Comparison of ENCODE assay signal across 8 mouse cellular contexts in genomic region chr6:31562371-31563080, GRCm38 (mm10). TPM values are rescaled to one million over a fixed set of nuclear protein-coding genes. Genes with fewer than 3 reads are reported as not detected.
DNase-seq lines count a peak whose midpoint lies in the region; ATAC-seq and TF ChIP-seq lines count a peak whose summit lies in the region.

No protein-coding gene starts in this region.

- ATAC-seq in liver, embryonic 15.5 days (ENCODE audit: insufficient read depth): no peak
- ATAC-seq in stomach, embryonic 16.5 days (ENCODE audit: insufficient read depth, low FRiP score): no peak

- no peak overlapping the region for H3K27ac ChIP-seq in ES-Bruce4 (ENCODE audit: insufficient read depth, low read length)
- H3K27ac ChIP-seq in liver, embryonic 15.5 days (replicated peaks): no peak overlapping the region
- H3K27ac ChIP-seq in stomach, embryonic 16.5 days (ENCODE audit: low read length): no peak overlapping the region

- H3K4me1 ChIP-seq in ES-Bruce4 (ENCODE audit: control insufficient read depth, insufficient read depth, low read length): peaks cover 8% of the 10 kb centered on the region
- H3K4me1 ChIP-seq in liver, embryonic 15.5 days (replicated peaks): peaks cover 55% of the 10 kb centered on the region
- peaks cover 11% of the 10 kb centered on the region; the same call in 1 of the 2 replicates for H3K4me1 ChIP-seq in stomach, embryonic 16.5 days (ENCODE audit: control insufficient read depth, insufficient read depth, low read length)

- no peaks in the 10 kb centered on the region for H3K9me3 ChIP-seq in ES-Bruce4 (replicated peaks; ENCODE audit: control insufficient read depth, insufficient read depth, low read length, poor library complexity, severe bottlenecking)
- H3K9me3 ChIP-seq in liver, embryonic 15.5 days (replicated peaks): no peaks in the 10 kb centered on the region
- no peaks in the 10 kb centered on the region for H3K9me3 ChIP-seq in stomach, embryonic 16.5 days (replicated peaks; ENCODE audit: control insufficient read depth, low read length)

- intact Hi-C loops in left cerebral cortex, postnatal 36 days (cut with DNase I): no loop called here

- no peak for TF ChIP-seq EP300 in ES-Bruce4 (IDR thresholded peaks at IDR 0.05; ENCODE audit: insufficient read depth, low read depth, low read length)

- H3K4me3 ChIP-seq in ES-Bruce4 (ENCODE audit: low read depth, low read length): peak overlapping the region; percentile 89
- H3K4me3 ChIP-seq in liver, embryonic 15.5 days (replicated peaks): peak overlapping the region; percentile 70
- peak overlapping the region; percentile 62 for H3K4me3 ChIP-seq in stomach, embryonic 16.5 days (replicated peaks; ENCODE audit: low read length)

- peak overlapping the region; percentile 71 for H3K9ac ChIP-seq in ES-Bruce4 (ENCODE audit: low read depth, poor library complexity, severe bottlenecking)
- H3K9ac ChIP-seq in liver, embryonic 15.5 days: peak overlapping the region; percentile 59
- peak overlapping the region; percentile 73 for H3K9ac ChIP-seq in stomach, embryonic 16.5 days (ENCODE audit: low read length)

- WGBS in liver, embryonic 15.5 days (ENCODE audit: insufficient replicate concordance): 8% methylated on average over 16 of the region's 16 CpGs
- 12% methylated on average over 16 of the region's 16 CpGs for WGBS in stomach, embryonic 16.5 days

- no peak for TF ChIP-seq POLR2A in ES-Bruce4 (IDR thresholded peaks at IDR 0.05; ENCODE audit: insufficient read depth, low read length)

- no peaks in the 10 kb centered on the region for H3K36me3 ChIP-seq in ES-Bruce4 (ENCODE audit: control insufficient read depth, insufficient read depth, low read length, poor library complexity, severe bottlenecking)
- no peaks in the 10 kb centered on the region for H3K36me3 ChIP-seq in liver, embryonic 15.5 days (replicated peaks)
- H3K36me3 ChIP-seq in stomach, embryonic 16.5 days (ENCODE audit: control insufficient read depth, insufficient read depth, low read length): no peaks in the 10 kb centered on the region

- peak overlapping the region; percentile 99 for H3K4me2 ChIP-seq in liver, embryonic 15.5 days
- H3K4me2 ChIP-seq in stomach, embryonic 16.5 days (ENCODE audit: low read depth, low read length): peak overlapping the region; percentile 91

- no peak for TF ChIP-seq CTCF in ES-Bruce4 (IDR thresholded peaks at IDR 0.05; ENCODE audit: low read depth, low read length)

- H3K27me3 ChIP-seq in ES-Bruce4 (ENCODE audit: control insufficient read depth, insufficient read depth, low read length, poor library complexity, severe bottlenecking): peaks cover 12% of the 10 kb centered on the region
- peaks cover 48% of the 10 kb centered on the region for H3K27me3 ChIP-seq in liver, embryonic 15.5 days
- H3K27me3 ChIP-seq in stomach, embryonic 16.5 days (ENCODE audit: control insufficient read depth, insufficient read depth, low read length): peaks cover 35% of the 10 kb centered on the region

- peak; percentile 21 for DNase-seq in embryo, embryonic 10 days (ENCODE audit: low spot score)
- DNase-seq in heart, postnatal 4 days: peak; percentile 27
- no peak for DNase-seq in right cerebral cortex, postnatal 14 days
- DNase-seq in adipocyte (ENCODE audit: low spot score): no peak
- DNase-seq in left cerebral cortex, postnatal 36 days (ENCODE audit: low spot score in 2 of 2): no peak

RNA-seq across cellular contexts. Expression of gene Podxl, which starts 1.3 kb away (rescaled TPM):
- polyA plus RNA-seq in ES-Bruce4 (2011; ENCODE audit: insufficient read depth, insufficient read length, low read depth, missing spikeins): 141 and 145 TPM in 2 replicates
- 10 to 100 TPM; 68.6 to 78.1 TPM for total RNA-seq in heart, postnatal 4 days (2021)
- 5.1 and 5.8 TPM in 2 replicates for polyA plus RNA-seq in liver, embryonic 15.5 days (2015; fragmentation: Nextera tagmentation; extraction: Ambion mirVana)
- 17.0 and 18.5 TPM in 2 replicates for polyA plus RNA-seq in stomach, embryonic 16.5 days (2015; fragmentation: Nextera tagmentation; extraction: Ambion mirVana)
- total RNA-seq in left cerebral cortex, postnatal 36 days (2021): 10 to 100 TPM; 15.6 to 17.2 TPM

Comparison
In these comparisons a context has a peak if more than half of its experiments do, and no peak if none do; other contexts are left out.
1. DNase-seq: peak in embryo, embryonic 10 days (single experiment) and heart, postnatal 4 days (single experiment); none in right cerebral cortex, postnatal 14 days (single experiment), adipocyte (single experiment) and left cerebral cortex, postnatal 36 days (0 of 2).
2. Peak in every context shown above with its lines, with median percentiles within 50 percentile points of each other: H3K4me3 ChIP-seq and H3K9ac ChIP-seq.